Mouse (Mus musculus): ENCODE results near the gene Ube2z. TPM values are rescaled to one million over a fixed set of nuclear protein-coding genes. Genes with fewer than 3 reads are reported as not detected.
"Not testable (repeated sequence)": the region's sequence is repeated elsewhere in the genome, so short reads cannot be mapped to it uniquely, and the experiment has no call there.

Gene Ube2z
- 40.6 and 42.0 TPM in 2 replicates for polyA plus RNA-seq (2015; fragmentation: Nextera tagmentation; extraction: Ambion mirVana)

DNA sequence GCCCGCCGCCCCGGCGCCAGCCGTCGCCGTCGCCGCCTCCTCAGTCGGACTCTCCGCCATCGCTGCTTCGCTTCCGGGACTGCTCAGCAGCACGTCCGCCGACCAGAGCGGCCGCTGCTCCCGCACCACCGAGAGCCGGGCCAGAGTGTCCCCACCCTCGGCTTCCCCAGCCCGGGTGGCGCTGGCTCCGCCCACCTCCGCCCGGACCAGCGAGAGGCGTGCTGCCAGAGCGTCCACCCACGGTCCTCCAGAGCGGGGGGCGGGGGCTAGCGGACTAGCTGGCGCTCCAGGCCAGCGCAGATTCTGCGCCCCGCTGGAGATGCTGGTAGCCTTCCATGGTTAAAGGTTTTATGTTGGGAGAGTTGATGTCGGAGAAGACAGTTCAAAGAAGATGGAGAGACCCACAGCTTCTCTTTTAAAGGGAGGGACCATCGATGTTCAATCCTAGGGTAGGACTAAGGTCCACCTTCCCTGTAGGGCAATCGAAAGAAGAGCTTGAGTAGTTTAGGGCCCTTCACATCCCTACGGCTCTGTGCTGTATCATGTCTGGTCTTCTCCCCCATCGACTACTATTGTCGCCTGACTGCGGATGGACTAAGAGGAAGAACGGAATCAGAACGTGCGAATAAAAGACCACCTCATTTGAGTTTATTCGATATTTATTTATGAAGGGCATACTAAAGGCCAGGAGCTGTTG lies at the start of gene Ube2z:
TSS of gene Ube2z (minus strand) at position 174 of the 697 bp plus-strand sequence.
- Histone ChIP-seq H3K27ac (peak within 1 kb of the TSS; percentile 92), H3K9ac (peak within 1 kb of the TSS; percentile 91), H3K4me1 (peaks cover 30% of the 10 kb centered on the region), H3K4me2 (peak within 1 kb of the TSS; percentile 74), H3K36me3 (peaks cover 37% of the 10 kb centered on the region), H3K9me3 (replicated peaks) (no peaks in the 10 kb centered on the region), H3K27me3 (no peaks in the 10 kb centered on the region), H3K4me3 (replicated peaks) (peak within 1 kb of the TSS; percentile 88)
- 4% methylated on average over 41 of the region's 50 CpGs for WGBS
- peak; percentile 99 for ATAC-seq (replicated peaks; ENCODE audit: low FRiP score)

DNA sequence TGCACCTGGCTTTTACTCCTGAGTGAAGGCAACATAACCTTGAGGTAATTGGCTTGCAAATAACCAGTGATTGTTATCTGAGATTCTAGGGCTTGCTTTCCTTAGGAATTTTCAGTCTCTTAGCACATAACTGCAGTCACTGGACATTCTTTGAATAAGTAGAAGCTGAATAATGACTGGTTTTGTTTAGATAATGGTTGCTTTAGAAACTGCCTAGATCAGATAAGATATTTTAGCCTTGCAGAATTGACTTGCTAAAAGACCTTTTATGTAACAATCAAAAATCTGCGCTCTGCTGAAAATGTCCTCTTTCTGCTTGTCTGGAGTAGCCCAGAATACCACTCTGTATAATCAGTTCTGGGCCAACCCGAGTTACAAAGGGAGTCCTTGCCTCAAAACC lies 48.9 kb upstream of the Ube2z start:
- Histone ChIP-seq H3K27me3 (peaks cover 7% of the 10 kb centered on the region; the same call in 1 of the 2 replicates), H3K4me2 (no peak overlapping the region), H3K9ac (no peak overlapping the region), H3K4me1 (0 out of 2 replicates have a peak, but pooled peaks cover 7% of the 10 kb centered on the region), H3K36me3 (no peaks in the 10 kb centered on the region), H3K27ac (no peak overlapping the region), H3K4me3 (replicated peaks) (no peak overlapping the region), H3K9me3 (replicated peaks) (no peaks in the 10 kb centered on the region)
- ATAC-seq (replicated peaks; ENCODE audit: low FRiP score), result no peak
- WGBS, result 53% methylated on average over 2 of the region's 2 CpGs

DNA sequence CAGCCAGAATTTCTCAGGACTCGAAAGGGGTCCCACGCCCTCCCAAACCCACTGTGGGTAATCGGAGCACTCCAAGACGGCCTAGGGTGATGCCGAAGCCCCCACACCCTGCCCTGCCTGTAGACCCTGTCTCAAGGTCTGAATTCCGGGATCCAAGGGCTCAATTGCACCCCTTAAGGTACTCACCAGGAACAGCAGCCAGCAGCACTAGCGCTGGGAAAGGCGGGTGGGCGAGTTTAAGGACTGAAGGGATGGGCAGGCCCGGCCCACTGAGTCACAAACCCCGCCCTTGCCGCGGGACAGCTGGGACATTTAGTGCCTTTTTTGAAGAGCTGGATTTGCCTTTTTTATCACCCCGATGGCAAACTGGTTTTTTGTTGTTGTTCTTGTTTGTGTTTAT lies 46.6 kb upstream of the Ube2z start, which contains the start of gene Calcoco2:
TSS of gene Calcoco2 (minus strand) at position 214 of the 400 bp plus-strand sequence.
- Histone ChIP-seq H3K4me1 (0 out of 2 replicates have a peak, but pooled peaks cover 7% of the 10 kb centered on the region), H3K27ac (no peak within 1 kb of the TSS), H3K9ac (no peak within 1 kb of the TSS), H3K9me3 (replicated peaks) (no peaks in the 10 kb centered on the region), H3K27me3 (peaks cover 10% of the 10 kb centered on the region; the same call in 1 of the 2 replicates), H3K4me2 (no peak within 1 kb of the TSS), H3K4me3 (replicated peaks) (no peak within 1 kb of the TSS), H3K36me3 (no peaks in the 10 kb centered on the region)
- 43% methylated on average over 14 of the region's 14 CpGs for WGBS
- ATAC-seq (replicated peaks; ENCODE audit: low FRiP score), result no peak

DNA sequence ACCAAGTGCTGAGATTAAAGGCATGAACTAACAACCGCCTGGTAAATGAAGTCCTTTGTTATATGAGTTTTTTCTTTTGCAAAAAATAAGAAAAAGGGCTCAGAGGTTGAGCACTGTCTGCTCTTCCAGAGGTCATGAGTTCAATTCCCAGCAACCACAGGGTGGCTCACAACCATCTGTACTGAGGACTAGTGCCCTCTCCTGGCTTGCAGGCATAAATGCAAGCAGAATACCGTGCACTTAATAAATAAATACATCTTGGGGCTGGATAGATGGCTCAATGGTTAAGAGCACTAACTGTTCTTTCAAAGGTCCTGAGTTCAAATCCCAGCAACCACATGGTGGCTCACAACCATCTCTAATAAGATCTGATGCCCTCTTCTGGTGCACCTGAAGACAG lies 45.8 kb upstream of the Ube2z start:
- ATAC-seq (replicated peaks; ENCODE audit: low FRiP score); H3K4me1 ChIP-seq; H3K36me3 ChIP-seq; H3K27ac ChIP-seq; H3K27me3 ChIP-seq; H3K9me3 ChIP-seq (replicated peaks); H3K9ac ChIP-seq; H3K4me3 ChIP-seq (replicated peaks); H3K4me2 ChIP-seq: not testable (repeated sequence)
- WGBS, result 68% methylated on average over 2 of the region's 2 CpGs

DNA sequence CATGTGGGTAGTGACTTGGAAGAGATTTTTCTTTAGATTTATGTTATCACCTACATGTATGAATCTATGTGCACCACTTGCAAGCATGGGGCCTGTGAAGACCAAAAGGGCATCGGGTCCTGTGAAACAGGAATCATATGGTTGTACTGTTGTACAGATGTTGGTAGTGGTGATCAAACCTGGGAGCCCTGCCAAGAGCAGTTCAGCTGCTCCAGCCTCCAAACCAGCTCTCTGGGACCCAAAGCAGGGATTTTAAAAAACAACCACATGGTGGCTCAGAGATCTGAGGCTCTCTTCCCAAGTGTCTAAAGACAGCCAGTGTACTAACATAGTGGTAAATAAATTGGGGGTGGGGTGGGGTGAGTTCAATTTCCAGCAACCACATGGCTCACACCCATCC lies 43.2 kb upstream of the Ube2z start:
- Histone ChIP-seq H3K4me3 (replicated peaks) (no peak overlapping the region), H3K9me3 (replicated peaks) (no peaks in the 10 kb centered on the region), H3K27ac (no peak overlapping the region), H3K9ac (no peak overlapping the region), H3K36me3 (no peaks in the 10 kb centered on the region), H3K27me3 (peaks cover 6% of the 10 kb centered on the region; the same call in 1 of the 2 replicates), H3K4me2 (no peak overlapping the region), H3K4me1 (no peaks in the 10 kb centered on the region)
- WGBS, result 80% methylated on average over 1 of the region's 1 CpGs
- ATAC-seq (replicated peaks; ENCODE audit: low FRiP score), result no peak

DNA sequence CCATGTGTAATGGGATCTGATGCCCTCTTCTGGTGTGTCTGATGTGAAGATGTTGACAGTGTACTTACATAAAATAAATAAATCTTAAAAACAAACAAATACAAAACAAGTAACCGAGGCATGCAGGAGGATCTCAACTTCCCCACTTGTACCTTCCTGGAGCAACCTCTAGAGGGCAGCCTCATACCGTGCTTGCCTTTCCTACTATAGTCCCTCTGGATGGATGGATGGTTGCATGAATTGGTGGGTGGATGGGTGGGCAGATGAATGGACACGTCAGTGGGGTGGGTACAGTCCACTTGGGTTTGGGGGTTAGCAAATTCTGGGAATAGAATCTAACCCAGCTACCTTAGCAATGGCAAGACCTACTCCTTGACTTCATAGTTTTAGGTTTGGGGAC lies 28.2 kb upstream of the Ube2z start:
- no peak for ATAC-seq (replicated peaks; ENCODE audit: low FRiP score)
- H3K27me3 ChIP-seq, result peaks cover 10% of the 10 kb centered on the region; the same call in 1 of the 2 replicates
- no peak overlapping the region for H3K4me3 ChIP-seq (replicated peaks)
- H3K9ac ChIP-seq, result no peak overlapping the region
- no peak overlapping the region for H3K4me2 ChIP-seq
- 11% methylated on average over 3 of the region's 3 CpGs for WGBS
- no peaks in the 10 kb centered on the region for H3K36me3 ChIP-seq
- H3K9me3 ChIP-seq (replicated peaks), result no peaks in the 10 kb centered on the region
- no peaks in the 10 kb centered on the region for H3K4me1 ChIP-seq
- no peak overlapping the region for H3K27ac ChIP-seq

DNA sequence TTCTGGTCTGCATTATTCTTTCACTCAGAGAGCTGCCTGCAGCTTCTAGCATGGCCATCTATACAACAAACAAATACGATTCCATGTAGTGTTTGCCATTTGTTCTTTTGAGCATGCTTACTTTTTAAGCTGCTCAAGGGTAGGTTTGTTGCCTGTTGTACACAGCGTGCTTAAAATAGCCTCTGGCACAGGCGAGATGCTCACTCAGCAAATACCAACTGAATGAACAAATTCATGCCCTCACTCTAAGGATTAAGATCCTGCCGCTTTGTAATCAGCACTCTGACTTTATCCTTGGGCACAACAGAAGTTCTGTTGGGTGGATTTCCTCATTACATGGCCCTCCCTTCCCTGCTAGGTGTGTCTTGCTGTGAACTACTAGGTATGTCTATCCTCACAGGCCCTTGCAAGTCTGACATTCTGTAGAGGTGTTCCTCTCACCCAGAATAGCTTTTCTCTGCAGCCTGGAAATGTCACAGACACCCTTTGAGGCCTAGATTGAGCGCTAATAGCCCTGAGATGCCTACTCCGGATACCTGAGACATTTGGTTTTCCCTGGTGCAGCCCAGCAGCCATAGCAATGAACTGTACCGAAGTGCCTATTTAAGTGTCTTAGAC lies 27.6 kb upstream of the Ube2z start:
- WGBS, result 50% methylated on average over 7 of the region's 7 CpGs
- no peak for ATAC-seq (replicated peaks; ENCODE audit: low FRiP score)

DNA sequence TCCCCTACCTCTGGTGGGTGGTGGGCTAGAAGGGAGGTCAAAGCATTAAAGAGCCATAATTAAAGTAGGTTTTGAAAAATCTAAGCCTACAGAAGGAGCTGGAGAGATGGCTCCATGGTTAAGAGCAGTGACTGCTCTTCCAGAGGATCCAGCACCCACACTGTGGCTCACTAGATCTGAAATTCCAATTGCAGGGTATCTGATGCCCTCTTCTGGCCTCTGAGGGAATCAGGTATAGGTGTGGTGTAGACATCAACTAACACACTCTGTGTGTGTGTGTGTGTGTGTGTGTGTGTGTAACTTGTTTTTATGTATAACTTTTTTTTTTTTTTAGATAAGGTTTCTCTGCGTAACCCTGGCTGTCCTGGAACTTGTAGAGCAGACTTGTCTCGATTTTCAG lies 25.9 kb upstream of the Ube2z start:
- Histone ChIP-seq H3K9me3 (replicated peaks) (no peaks in the 10 kb centered on the region), H3K27me3 (peaks cover 10% of the 10 kb centered on the region; the same call in 1 of the 2 replicates), H3K4me3 (replicated peaks) (no peak overlapping the region), H3K9ac (no peak overlapping the region), H3K4me2 (no peak overlapping the region), H3K27ac (no peak overlapping the region), H3K4me1 (no peaks in the 10 kb centered on the region), H3K36me3 (no peaks in the 10 kb centered on the region)
- ATAC-seq (replicated peaks; ENCODE audit: low FRiP score), result no peak
- WGBS, result 62% methylated on average over 2 of the region's 2 CpGs

More for the DNA sequence above, 27.6 kb upstream of the Ube2z start:
- Histone ChIP-seq H3K9ac (no peak overlapping the region), H3K27me3 (peaks cover 10% of the 10 kb centered on the region; the same call in 1 of the 2 replicates), H3K36me3 (no peaks in the 10 kb centered on the region), H3K27ac (no peak overlapping the region), H3K4me1 (no peaks in the 10 kb centered on the region), H3K9me3 (replicated peaks) (no peaks in the 10 kb centered on the region), H3K4me3 (replicated peaks) (no peak overlapping the region), H3K4me2 (no peak overlapping the region)

DNA sequence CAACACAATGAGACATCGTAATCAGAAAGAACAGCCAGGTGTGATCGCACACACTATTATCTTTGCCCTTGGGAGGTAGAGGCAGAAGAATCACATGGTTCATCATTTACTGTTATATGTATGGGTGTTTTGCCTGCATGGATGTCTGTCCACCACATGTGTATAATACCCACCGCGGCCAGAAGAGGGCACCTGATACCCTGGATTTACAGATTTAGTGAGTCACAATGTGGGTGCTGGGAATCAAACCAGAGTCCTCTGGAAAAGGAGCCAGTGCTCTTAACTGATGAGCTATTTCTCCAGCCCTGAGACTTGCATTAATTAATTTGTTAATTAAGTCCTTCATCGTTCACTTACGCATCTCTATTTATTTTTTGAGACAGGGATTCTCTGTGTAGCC lies 22.8 kb upstream of the Ube2z start:
- WGBS, result 88% methylated on average over 6 of the region's 6 CpGs
- H3K27ac ChIP-seq, result no peak overlapping the region
- ATAC-seq (replicated peaks; ENCODE audit: low FRiP score), result no peak

DNA sequence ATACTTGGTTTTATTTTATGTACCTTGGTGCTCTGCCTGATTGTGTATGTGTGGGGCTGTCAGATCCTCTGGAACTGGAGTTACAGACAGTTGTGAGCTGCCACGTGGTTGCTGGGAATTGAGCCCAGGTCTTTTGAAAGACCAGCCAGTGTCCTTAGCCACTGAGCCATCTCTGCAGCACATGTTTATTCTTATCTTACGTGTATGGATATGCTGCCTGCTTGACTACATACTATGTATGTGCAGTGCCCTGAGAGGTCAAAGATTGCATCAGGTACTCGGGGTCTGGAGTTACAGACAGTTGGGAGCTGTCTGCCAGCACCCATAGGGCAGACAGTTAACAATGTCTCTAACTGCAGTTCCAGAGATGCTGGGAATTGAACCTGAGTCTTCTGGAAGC lies 17.5 kb upstream of the Ube2z start:
- Histone ChIP-seq H3K4me1 (no peaks in the 10 kb centered on the region), H3K27me3 (no peaks in the 10 kb centered on the region), H3K36me3 (no peaks in the 10 kb centered on the region), H3K27ac (no peak overlapping the region), H3K9ac (no peak overlapping the region), H3K4me3 (replicated peaks) (no peak overlapping the region), H3K9me3 (replicated peaks) (no peaks in the 10 kb centered on the region), H3K4me2 (no peak overlapping the region)
- ATAC-seq (replicated peaks; ENCODE audit: low FRiP score), result no peak
- WGBS, result 67% methylated on average over 3 of the region's 3 CpGs

More for the DNA sequence above, 22.8 kb upstream of the Ube2z start:
- H3K9ac ChIP-seq, result no peak overlapping the region
- no peaks in the 10 kb centered on the region for H3K4me1 ChIP-seq
- H3K27me3 ChIP-seq, result peaks cover 8% of the 10 kb centered on the region; the same call in 1 of the 2 replicates
- H3K4me2 ChIP-seq, result no peak overlapping the region
- H3K9me3 ChIP-seq (replicated peaks), result no peaks in the 10 kb centered on the region
- no peak overlapping the region for H3K4me3 ChIP-seq (replicated peaks)
- H3K36me3 ChIP-seq, result no peaks in the 10 kb centered on the region

DNA sequence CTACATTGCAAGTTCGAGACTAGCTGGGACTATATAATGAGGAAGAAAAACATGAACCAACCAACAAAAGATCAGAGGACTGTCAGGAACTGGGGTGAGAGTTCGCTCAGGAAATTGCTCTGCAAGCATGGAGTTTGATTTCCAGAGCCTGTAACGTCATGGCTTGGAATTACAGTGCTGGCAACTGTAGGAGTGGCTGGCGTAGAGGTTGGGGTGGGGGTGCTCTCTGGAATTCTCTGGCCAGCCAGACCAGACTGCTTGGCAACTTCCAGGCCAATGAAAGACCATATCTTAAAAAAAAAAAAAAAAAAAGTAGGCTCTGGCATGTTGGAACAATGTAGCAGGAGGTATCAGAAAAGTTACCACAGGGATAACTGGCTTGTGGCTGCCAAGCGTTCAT lies 15.5 kb upstream of the Ube2z start:
- H3K4me1 ChIP-seq, result peaks cover 3% of the 10 kb centered on the region
- H3K36me3 ChIP-seq, result no peaks in the 10 kb centered on the region
- H3K9ac ChIP-seq, result no peak overlapping the region
- no peaks in the 10 kb centered on the region for H3K27me3 ChIP-seq
- H3K27ac ChIP-seq, result no peak overlapping the region
- ATAC-seq (replicated peaks; ENCODE audit: low FRiP score), result no peak
- no peak overlapping the region for H3K4me3 ChIP-seq (replicated peaks)
- H3K9me3 ChIP-seq (replicated peaks), result no peaks in the 10 kb centered on the region
- WGBS, result 72% methylated on average over 5 of the region's 5 CpGs
- no peak overlapping the region for H3K4me2 ChIP-seq
